Mouse (Mus musculus) granulocyte monocyte progenitor cell, adult 5-6 weeks (primary cell): ENCODE results near the gene Sh2d6. TPM values are rescaled to one million over a fixed set of nuclear protein-coding genes. Genes with fewer than 3 reads are reported as not detected.

Experiments
- ATAC-seq: replicated peaks from 2 replicates; pipeline ENCODE4 v1.8.0; 2016; ENCODE audit warnings: mild to moderate bottlenecking, moderate TSS enrichment, inconsistent platforms; ENCODE audit not compliant: poor library complexity, severe bottlenecking
- total RNA-seq, 2 experiments: library from RNA; stranded (forward) in 1 of 2; stranded (reverse) in 1 of 2; fragments of 200-712, 200-1000 nt in 1 of 2; fragments of >200 nt in 1 of 2; fragmentation: Nextera tagmentation in 1 of 2; gene quantifications; 2 replicates each; pipeline ENCODE4 v1.2.3; 2014 to 2017

The Sh2d6 gene
- total RNA-seq (2014; fragmentation: Nextera tagmentation), result not detected in 2 replicates
- total RNA-seq (2017), result 0.26 and 0.62 TPM in 2 replicates

DNA sequence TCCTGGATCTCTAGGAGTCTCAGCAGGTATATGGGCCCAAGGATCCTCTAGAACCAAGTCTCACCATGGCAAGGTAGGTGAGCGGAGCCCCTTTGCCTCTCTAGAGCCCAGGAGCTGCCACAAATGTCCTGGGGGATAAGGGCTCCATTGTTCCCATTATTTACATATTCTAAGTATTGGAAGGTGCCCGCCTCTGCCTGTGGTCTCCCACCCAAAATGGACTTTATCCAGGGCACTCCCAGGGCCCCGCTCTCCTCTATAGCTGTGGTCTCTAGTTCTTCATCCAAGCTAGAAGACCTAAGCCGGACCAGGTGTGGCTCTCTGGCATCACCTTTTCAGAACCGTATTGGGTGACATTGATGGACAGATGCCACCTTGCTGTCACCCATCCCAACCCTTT lies at the start of gene Sh2d6:
Sh2d6 (minus strand) TSS at position 101 of the 400 bp plus-strand sequence.
- ATAC-seq, result no peak

DNA sequence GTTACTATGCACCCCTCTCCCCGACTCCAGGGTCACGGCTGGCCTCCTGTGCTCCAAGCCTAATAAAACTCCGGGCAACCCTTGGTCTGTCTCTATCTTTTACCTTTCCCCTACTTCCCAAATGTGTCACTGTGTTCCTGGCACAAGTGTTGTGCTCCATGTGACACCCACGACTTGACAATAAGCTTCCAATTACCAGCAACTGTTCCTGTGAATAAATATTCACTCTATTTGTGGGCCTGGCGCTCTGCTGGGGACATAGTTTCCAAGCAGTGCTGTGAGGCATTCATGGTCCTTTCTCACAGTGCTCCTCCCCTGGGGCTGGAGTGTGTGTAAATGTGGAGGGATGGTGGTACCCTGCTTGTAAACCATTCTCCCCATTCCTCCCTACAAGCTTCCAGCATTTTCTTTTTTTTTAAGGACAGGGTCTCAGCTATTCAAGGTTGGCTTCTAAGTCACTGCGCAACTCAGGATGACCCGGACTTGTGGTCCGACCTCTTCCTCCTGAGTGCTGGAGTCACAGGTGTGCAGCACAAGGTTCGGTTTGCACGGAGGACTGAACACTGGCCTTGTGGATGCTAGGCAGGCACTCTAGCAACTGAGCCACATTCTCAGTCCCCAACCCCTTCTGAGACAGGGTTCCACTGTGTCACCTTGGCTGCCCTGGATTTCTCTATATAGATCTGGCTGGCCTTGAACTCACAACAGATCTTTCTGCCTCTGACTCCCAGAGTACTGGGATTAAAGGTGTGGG lies 49.3 kb upstream of the Sh2d6 start:
- no peak for ATAC-seq

DNA sequence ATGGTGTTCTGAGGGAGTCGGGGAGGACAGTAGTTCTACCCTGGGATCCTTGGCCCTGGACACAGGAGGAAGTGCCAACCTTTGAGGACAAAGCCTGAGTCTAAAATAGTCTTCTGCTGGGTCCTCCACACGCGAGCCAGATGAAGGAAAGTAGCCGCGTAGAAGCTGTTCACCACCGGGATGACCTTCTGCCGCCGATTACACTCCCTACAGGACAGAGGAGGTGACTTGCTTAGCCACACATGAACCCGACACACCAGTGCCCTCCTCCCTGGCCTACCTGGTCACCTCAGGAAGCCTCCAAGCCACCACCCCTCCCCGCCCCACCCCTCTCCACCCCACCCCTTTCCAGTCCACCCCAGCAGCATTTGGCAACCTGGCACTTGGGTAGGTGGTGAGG lies 47.2 kb upstream of the Sh2d6 start:
- ATAC-seq, result no peak

DNA sequence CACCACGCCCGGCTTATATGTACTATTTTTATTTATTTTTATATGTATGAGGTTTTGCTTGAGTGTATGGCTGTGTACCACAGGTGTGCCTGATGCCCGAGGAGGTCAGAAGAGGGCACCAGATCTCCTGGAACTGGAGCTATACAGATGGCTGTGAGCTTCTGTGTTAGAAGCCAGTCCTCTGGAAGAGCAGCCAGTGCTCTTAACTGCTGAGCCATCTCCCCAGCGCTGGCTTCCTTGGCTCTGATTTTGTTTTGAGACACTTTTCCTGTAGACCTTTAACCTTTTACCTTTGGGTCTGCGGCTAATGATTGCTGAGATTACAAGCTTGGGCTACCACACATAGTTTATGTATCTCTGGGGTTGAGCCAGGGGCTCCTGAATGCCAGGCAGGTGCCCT lies 46.0 kb upstream of the Sh2d6 start:
- no peak for ATAC-seq

DNA sequence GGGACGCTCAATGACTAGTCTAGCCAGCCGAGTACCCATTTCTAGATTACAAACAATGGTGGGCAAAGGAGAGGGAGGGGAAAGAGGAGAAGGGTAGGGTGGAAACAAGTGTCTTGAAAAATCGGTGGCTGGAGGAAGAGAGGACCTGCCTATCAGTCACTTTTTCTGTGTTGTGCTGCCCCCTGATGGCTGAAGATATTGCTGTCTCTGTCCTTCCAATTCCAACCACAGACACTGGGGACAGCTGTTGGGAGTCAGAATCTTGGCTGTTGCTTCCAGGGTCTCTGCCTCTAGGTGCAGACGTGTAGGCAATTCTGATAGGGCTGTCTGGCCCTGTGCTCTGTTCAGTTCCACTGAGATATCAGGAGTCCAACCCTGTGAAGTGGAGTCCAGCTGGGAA lies 44.5 kb upstream of the Sh2d6 start:
- ATAC-seq, result peak; percentile 95

DNA sequence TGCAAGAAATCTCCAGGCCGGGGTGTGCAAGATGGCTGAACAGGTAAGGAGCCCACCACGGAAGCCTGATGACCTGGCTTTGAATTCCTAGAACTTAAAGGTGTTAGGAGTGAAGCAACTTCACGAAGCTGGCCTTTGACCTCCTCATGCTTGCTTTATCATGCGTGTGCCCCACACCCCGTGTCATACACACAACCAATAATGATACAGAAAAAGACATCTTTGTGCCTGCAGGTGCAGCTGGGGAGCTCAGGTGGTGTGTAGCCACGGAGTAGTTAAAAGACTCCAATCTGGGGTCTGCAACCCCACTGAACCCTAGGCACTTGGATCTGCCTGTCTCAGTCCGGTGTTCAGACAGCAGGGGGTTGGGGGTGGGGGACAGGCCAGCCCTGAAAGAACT lies 44.0 kb upstream of the Sh2d6 start:
- no peak for ATAC-seq

DNA sequence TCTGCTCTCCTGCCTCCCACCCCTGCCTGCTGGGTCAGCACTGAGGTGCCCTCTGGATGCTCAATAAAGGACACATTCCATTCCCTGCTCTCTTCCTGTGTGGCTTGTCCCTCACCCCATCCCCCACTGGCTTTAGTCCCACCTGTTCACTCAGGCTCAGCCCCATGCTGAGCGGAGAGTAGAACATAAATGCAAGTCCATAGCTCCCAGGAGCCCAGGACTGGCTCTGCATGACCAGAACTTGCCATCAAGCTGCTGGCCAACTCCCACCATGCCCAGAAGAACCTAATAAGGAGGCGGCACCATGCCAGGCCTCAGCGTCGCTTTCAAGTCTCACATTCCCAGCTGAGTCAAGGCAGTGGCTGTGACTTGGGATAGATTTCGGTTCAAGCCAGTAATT lies 41.4 kb upstream of the Sh2d6 start:
- ATAC-seq, result no peak

DNA sequence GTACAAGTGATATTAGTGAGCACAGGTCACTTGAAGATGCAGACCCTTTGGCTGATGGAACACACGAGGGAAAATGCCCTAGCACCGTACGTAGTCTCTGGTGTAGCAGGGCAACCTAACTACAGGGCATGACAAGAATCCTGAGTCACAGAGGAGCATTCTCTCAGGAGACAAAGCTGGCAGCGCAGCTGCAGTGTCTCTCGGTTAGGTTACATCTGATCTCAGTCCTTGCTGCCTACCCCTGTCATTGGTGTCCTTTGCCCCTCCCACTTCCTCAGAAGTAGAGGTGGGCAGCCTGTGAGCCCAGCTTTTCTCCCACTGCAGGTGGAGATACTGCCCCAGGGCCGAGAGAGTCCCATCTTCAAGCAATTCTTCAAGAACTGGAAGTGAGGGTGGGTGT lies 41.0 kb upstream of the Sh2d6 start:
- no peak for ATAC-seq

DNA sequence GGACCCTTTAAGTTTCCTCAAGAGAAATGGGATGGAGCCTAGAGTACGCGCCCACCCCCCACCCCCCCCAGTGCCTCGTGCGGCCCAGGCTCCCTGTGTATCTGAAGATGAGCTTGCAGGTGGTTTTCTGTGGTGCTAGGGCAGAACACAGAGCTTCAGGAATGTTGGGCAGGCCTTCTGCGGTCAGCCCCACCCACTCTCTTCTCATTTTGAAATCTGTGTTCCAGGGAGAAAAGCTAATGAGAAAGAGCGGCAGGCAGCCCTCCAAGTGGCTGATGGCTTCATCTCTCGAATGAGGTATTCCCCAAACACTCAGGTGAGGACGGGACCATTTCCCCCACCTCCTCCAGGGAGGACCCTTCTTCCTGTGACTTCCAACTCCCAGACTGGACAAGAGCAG lies 39.3 kb upstream of the Sh2d6 start:
- ATAC-seq, result no peak

DNA sequence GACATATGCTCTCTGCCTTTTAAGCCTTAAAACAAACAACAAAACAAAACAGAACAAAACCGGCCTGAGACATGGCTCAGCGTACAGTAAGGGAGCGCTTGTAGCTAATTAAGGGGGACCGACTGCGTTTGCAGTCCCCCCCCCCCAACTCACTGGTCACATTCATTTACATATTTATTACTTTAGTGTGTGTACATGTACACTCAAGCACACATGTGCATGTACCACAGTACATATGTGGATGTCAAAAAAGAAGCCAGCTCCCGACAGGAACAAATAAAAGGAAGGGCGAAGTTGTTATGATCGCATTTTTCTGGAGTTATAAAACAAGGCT lies 31.5 kb upstream of the Sh2d6 start:
- ATAC-seq, result no peak

DNA sequence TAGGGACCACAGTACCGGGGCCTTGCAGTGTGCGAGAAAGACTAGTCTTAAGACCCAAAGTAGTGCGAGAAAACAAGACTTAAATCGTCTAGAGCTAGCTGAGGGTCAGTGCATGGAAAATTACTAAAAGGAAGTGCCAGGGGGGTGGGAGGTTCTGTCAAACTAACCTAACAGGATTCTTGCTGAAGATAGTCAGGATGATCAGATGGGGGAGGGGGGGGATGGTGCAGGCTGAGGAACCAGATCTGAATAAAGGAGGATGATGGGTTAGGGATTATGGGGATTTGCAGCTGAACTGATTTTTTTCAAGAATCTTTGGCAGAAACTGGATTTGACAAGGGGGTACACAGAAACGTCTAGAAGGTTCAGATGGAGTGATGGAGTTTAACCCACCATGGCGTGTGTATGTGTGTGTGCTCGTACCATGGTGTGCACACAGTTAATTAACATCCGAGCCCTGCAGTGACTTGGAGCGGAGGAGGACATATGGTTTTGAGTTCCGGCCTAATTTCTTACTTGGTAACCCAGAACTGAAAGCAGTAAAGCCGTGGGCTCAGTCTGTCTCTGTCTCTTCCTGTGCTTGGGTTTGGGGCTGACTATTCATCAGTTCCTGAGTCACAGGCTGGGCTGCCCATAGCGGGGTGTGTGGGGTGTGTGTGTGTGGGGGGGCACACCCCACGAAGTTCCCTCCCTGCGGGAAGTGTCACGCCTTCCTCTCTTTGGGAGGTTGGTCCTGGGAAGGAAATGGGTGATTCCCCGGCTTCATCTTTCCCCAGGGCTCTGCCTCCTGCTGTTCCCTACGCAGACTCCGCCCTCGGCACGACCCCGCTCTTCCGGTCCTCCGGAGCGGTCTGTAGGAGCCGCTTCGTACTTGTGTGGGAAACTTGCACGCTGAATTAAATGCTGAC lies 30.9 kb upstream of the Sh2d6 start:
- ATAC-seq, result peak; percentile 76

DNA sequence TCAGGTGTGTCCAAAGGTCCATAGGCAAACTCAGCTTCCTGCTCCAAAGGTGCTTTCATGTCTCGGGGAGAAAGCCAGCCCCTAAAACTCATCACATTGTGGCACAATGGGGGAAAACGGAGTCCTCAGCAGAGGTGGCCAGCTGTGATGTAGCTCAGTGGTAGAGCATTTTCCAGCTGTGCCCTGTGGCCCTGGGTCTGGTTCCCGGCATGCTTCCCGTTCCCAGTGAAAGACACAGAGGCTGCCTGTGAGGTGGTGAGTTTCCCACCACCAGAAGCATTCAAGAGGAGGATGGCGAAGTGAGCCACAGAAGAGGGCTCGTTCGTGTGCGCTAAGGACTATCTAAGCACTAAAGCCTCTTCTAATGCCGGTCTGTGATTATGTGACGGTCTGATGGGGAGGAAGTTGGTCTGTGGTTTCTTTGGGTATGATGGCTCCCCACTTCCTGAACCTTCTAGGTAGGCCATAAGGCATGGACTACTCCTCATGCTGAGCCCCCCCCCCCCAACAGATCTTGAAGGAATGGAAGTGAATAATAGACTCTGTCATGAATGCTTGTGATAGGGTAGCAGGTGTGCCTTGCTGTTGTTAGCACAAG lies 29.1 kb upstream of the Sh2d6 start:
- ATAC-seq, result peak; percentile 40

DNA sequence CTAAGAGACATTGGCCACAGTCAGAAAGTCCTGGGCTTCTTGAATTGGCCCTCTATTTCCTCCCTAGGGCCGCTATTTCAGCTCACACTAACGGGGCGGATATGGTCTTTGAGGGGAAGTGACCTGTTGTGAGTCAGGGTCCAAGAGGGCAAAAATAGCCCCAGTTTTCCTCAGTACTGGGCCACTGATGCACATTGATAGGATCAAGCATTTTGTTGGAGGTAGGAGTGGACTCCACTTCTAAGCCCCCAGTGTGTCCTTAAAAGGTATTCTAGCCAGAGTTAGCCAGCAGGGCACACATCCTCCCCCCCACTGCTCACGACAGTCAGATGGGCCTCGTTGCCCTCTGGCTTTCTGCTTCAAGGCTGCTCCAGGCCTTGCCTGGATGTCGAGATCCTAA lies 28.5 kb upstream of the Sh2d6 start:
- ATAC-seq, result no peak

DNA sequence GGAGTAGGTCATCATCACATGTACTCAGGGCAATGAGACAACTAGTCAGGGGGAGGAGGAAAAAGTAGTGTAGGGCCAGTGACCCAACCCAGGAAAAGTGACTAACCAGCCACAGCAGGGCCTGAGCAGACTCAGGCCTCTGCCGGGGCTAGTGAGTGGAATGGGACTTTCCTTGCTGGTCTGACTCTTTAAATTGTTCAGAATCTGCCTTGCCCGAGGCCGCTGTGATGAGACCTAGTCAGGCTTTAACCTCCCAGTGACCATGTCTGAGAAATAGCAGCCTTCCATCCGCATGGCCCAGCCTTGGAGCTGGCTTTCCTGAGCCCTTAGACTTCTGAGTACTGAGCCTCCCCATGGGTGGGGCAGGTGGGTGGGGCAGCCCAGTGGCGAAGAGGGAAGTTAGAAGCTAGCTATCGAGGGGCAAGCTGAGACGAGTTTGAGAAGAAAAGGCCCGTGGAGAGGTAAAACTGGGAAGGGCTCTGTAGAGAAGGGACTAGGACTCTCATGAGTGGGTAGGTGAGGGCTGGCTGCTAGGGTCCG lies 27.6 kb upstream of the Sh2d6 start:
- ATAC-seq, result peak; percentile 33

DNA sequence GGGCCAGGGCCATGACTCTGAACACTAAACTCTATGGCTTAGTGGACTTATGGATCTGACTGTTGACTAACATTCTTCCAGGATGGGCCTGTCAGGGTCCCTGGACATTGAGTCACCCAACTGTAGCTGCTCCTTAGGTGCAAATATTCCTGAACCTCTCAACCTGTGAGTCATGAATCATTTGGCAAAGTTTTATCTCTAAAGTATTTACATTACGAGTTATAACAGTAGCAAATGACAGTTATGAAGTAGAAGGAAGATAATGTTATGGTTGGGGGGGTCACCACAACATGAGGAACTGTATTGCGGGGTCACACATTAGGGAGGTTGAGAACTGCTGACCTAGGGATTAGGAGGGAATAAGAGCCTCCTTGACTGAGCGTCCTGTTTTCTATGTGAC lies 26.4 kb upstream of the Sh2d6 start:
- ATAC-seq, result no peak

DNA sequence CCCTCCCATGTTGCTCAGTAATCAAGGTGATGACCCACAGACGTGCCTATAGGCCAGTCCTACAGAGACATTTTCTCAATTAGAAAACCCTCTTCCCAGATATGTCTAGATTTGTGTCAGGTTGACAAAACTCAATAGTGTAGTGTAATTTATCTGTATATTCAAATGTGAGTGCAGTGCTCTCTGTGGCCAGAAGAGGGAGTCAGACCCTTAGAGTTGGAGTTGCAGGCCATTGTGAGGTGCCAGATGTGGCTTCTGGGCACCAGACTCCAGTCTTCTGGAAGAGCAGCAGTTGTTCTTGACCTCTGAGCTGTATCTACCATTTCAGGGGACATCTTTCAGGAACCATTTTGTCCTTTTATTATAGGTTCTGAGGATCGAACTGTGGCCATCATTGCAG lies 25.6 kb upstream of the Sh2d6 start:
- no peak for ATAC-seq

DNA sequence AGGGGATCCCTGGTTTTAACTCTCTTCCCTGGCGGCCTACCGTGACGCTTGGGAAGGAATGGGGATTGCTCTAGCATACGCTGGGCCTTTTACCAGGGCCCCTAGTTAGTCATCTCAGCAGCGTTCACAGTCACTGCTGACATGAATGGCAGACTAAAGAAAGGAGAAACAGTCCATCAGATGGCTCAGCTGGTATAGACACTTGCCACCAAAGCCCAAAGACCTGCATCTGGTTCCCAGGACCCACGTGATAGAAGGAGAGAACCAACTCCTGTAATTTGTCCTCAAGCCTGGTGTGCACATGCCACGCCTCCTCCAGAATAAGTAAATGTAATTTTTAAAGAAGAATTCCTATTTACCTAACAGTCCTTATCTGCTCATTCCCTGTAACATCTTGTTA lies 23.9 kb upstream of the Sh2d6 start:
- ATAC-seq, result no peak

DNA sequence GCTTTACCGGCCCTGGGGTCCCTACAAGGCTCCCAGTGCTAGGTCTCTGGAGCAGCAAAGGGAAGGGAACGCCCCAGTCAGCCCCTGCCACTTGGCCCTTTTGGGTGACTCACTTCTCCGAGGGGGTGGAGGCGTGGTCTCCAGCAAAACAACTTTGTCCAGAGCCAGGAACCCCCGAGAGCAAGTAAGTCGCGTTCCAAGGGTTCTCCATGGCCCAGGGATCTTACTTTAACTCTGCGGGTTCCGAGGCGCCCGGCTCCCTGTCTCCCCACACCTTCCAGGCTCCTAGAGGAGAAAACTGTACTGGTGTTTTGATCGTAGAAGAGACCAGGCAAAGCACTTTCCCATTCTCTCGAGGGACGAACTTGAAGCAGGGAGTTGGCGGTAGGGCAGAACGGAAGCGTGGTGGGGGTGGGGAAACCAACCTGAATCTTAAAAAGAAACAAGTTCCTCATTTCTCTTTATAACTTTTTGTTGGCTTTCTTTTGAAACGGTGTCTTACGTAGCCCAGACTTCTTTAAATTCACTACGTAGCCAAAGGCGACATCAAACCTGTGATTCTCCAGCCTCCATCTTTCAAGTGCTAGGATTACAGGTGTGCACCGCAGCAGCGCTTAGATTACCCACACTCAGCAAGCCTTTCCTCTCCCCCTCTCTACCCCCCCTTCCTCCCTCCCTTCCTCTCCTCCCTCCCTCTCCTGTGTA lies 22.9 kb upstream of the Sh2d6 start, which contains the start of gene Capg:
Capg (plus strand) TSS at position 109 of the 705 bp plus-strand sequence.
- ATAC-seq, result peak; percentile 89

DNA sequence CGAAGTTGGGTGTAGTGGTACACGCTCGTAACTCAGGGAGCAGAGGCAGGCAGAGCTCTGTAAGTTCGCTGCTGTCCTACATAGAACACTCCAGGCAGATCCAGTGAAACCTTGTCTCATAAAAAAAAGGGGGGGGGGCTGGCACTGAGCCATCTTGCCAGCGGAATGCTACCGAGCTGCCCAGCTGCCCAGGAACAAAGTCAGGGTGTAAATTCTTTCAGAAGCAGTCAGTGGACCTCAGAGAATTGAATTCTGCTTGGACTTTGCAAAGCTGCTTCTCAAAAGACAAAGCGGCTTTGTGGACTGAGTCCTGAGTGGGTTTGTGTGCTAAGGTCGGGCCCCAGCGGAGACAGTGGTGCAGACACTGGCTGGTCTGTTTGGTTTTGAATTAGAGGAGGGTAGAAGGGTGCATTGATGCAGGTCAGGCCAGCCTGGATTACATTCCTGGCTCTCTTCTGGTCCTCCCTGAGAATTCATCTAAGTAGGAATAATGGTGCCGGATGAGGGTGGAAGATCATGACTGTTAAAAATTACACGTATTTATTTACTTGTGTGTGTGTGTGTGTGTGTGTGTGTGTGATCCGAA lies 21.9 kb upstream of the Sh2d6 start:
- ATAC-seq, result no peak

DNA sequence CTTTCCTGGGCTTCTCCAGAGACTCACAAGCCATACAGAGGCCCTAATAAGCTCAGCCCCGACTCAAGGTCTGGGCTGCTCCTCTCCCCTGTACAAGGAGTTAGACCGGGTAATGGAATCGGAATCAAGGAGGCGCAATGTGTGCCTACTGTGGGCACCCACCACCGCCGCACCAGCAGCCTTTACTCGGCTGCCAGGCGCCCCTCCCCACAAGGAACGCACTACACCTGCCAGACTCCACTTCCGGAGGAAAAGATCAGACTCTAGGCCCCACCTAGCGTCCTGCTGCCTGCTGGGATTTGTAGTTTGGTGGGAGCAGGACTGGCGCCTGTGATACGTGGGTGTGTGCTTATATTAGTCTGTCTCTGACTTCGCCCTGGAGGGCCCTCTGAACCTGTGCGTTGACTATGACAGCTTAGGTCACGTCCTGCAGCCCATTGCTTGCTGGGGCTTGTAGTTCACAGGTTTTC lies 17.1 kb upstream of the Sh2d6 start:
- peak; percentile 87 for ATAC-seq
